Mouse (Mus musculus) myocyte (in vitro differentiated cells): ENCODE data around the gene Rnase2b. TPM values are rescaled to one million over a fixed set of nuclear protein-coding genes. Genes with fewer than 3 reads are reported as not detected.
A peak's percentile ranks its signal among the peaks of the same experiment; 100 is the strongest.

ENCODE experiments used
- H3K27me3 ChIP-seq: one replicate; pipeline ENCODE4 v1.6.1; 2011; ENCODE audit not compliant: control insufficient read depth, insufficient read depth, insufficient read length
- H3K36me3 ChIP-seq: one replicate; pipeline ENCODE4 v1.6.1; 2011; ENCODE audit not compliant: control insufficient read depth, insufficient read depth
- H3K4me2 ChIP-seq: one replicate; pipeline ENCODE4 v1.6.1; 2011; ENCODE audit warnings: low read depth, control low read depth
- H3K4me3 ChIP-seq: one replicate; pipeline ENCODE4 v1.5.1; 2011; ENCODE audit warnings: mild to moderate bottlenecking, control low read depth, moderate library complexity
- H3K79me2 ChIP-seq: one replicate; pipeline ENCODE4 v1.6.1; 2011; ENCODE audit not compliant: control insufficient read depth, insufficient read depth
- H3ac ChIP-seq: one replicate; pipeline ENCODE4 v1.6.1; 2011; ENCODE audit not compliant: control insufficient read depth, insufficient read length
- CEBPB ChIP-seq: IDR thresholded peaks from 2 replicates; pipeline ENCODE4 v1.6.1; 2011; ENCODE audit warnings: mild to moderate bottlenecking, moderate library complexity; ENCODE audit not compliant: poor library complexity, insufficient read depth, severe bottlenecking
- MAX ChIP-seq: IDR thresholded peaks from one replicate; pipeline ENCODE4 v1.6.1; 2011; ENCODE audit warnings: low read depth, mild to moderate bottlenecking, control low read depth
- MYOD1 ChIP-seq, 3 experiments: IDR thresholded peaks; one replicate each; pipeline ENCODE4 v1.6.1; 2011; ENCODE audit warnings: control low read depth in 2 of 3, low read depth in 2 of 3, mild to moderate bottlenecking in 2 of 3, moderate library complexity in 1 of 3; ENCODE audit not compliant: insufficient read length in 2 of 3, control insufficient read depth in 1 of 3
- MYOG ChIP-seq, 3 experiments: IDR thresholded peaks; one replicate each; pipeline ENCODE4 v1.6.1; 2011; ENCODE audit warnings: control low read depth in 2 of 3, low read depth in 2 of 3, mild to moderate bottlenecking in 2 of 3; ENCODE audit not compliant: insufficient read length in 2 of 3, control insufficient read depth in 1 of 3, insufficient read depth in 1 of 3
- POLR2A ChIP-seq: IDR thresholded peaks from one replicate; pipeline ENCODE4 v1.6.1; 2011; ENCODE audit warnings: low read depth, mild to moderate bottlenecking, control low read depth, moderate library complexity; ENCODE audit not compliant: insufficient read length
- POLR2AphosphoS2 ChIP-seq: IDR thresholded peaks from one replicate; pipeline ENCODE4 v1.6.1; 2011; ENCODE audit warnings: low read depth, control low read depth; ENCODE audit not compliant: insufficient read length
- REST ChIP-seq: IDR thresholded peaks from one replicate; pipeline ENCODE4 v1.6.1; 2011; ENCODE audit warnings: mild to moderate bottlenecking, control low read depth, moderate library complexity; ENCODE audit not compliant: insufficient read depth, insufficient read length
- SRF ChIP-seq: IDR thresholded peaks from one replicate; pipeline ENCODE4 v1.6.1; 2011; ENCODE audit warnings: low read depth; ENCODE audit not compliant: control insufficient read depth, insufficient read length
- TCF3 ChIP-seq: IDR thresholded peaks from one replicate; pipeline ENCODE4 v1.6.1; 2011; ENCODE audit warnings: low read depth, control low read depth; ENCODE audit not compliant: insufficient read length
- polyA plus RNA-seq: library from polyadenylated mRNA; unstranded; fragments of >200 nt; fragmentation: generic; extraction: Trizol; gene quantifications from one replicate; pipeline ENCODE4 v1.2.1, GENCODE M21; 2012; ENCODE audit warnings: missing spikeins

The Rnase2b gene
- polyA plus RNA-seq, 1 experiment = not detected

- peak within 1 kb of the TSS; percentile 57 for H3K4me2 ChIP-seq
- H3K36me3 ChIP-seq = no peaks in the 10 kb centered on the region
- H3K79me2 ChIP-seq = no peaks in the 10 kb centered on the region
- no peak within 1 kb of the TSS for H3ac ChIP-seq
- no peak within 1 kb of the TSS for H3K4me3 ChIP-seq
- TF ChIP-seq SRF = no peak
- TF ChIP-seq CEBPB = peak; percentile 77
- no peaks in the 10 kb centered on the region for H3K27me3 ChIP-seq
Measured at GRCm38 (mm10) chr14:51199098-51200023, 37.3 kb downstream of the Rnase2b start, which contains the start of gene Ang2. TSS of gene Ang2 (minus strand) at chr14:51199148.

GRCm38 (mm10) chr14:51200054-51200453, 38.0 kb downstream of the Rnase2b start:
- peak overlapping the region; percentile 57 for H3K4me2 ChIP-seq
- no peak for TF ChIP-seq POLR2A
- no peak for TF ChIP-seq MAX
- TF ChIP-seq TCF3 = no peak
- H3K79me2 ChIP-seq = no peaks in the 10 kb centered on the region
- H3ac ChIP-seq = no peak overlapping the region
- no peaks in the 10 kb centered on the region for H3K36me3 ChIP-seq
- no peak overlapping the region for H3K4me3 ChIP-seq
- H3K27me3 ChIP-seq = no peaks in the 10 kb centered on the region

- Histone ChIP-seq H3K4me3 (no peak overlapping the region), H3K79me2 (no peaks in the 10 kb centered on the region), H3K36me3 (no peaks in the 10 kb centered on the region), H3K27me3 (no peaks in the 10 kb centered on the region), H3K4me2 (peak overlapping the region; percentile 57), H3ac (no peak overlapping the region)
- TF ChIP-seq SRF (no peak), CEBPB (peak; percentile 84), TCF3 (no peak), REST (no peak), MAX (no peak), MYOG (IDR thresholded peaks at IDR 0.05; ENCODE audit: control insufficient read depth in 1 of 3, insufficient read depth in 1 of 3, insufficient read length in 2 of 3, low read depth in 2 of 3) (no peak)
Measured at GRCm38 (mm10) chr14:51200466-51200865, 38.4 kb downstream of the Rnase2b start.

GRCm38 (mm10) chr14:51203115-51203514, 41.1 kb downstream of the Rnase2b start, which contains the start of gene Ear14:
TSS of gene Ear14 (plus strand) at chr14:51203391.
- Histone ChIP-seq H3K79me2 (no peaks in the 10 kb centered on the region), H3K36me3 (no peaks in the 10 kb centered on the region), H3K27me3 (no peaks in the 10 kb centered on the region), H3K4me3 (no peak within 1 kb of the TSS), H3K4me2 (no peak within 1 kb of the TSS), H3ac (no peak within 1 kb of the TSS)
- no peak for TF ChIP-seq POLR2AphosphoS2
- no peak for TF ChIP-seq CEBPB
- no peak for TF ChIP-seq MYOD1 (IDR thresholded peaks at IDR 0.05; ENCODE audit: control insufficient read depth in 1 of 3, insufficient read length in 2 of 3, low read depth in 2 of 3)
- TF ChIP-seq REST = no peak

Other genes with a start within 250 kb of the Rnase2b start
- gene Osgep, start 237.4 kb upstream of the Rnase2b start, polyA plus RNA-seq = 81.0 TPM
- gene Apex1, start 237.3 kb upstream of the Rnase2b start, polyA plus RNA-seq = 113 TPM
- 71.3 TPM for gene Pip4p1, start 231.4 kb upstream of the Rnase2b start, polyA plus RNA-seq
- gene Pnp, start 231.2 kb upstream of the Rnase2b start, polyA plus RNA-seq = 20.4 TPM
- 11.9 TPM for gene Gm49342, start 217.7 kb upstream of the Rnase2b start, polyA plus RNA-seq
- 0.08 TPM for gene Pnp2, start 206.3 kb upstream of the Rnase2b start, polyA plus RNA-seq
- 0.10 TPM for gene Rnase10, start 154.5 kb upstream of the Rnase2b start, polyA plus RNA-seq
- not detected for gene Rnase9, start 120.4 kb upstream of the Rnase2b start, polyA plus RNA-seq
- gene Rnase11, start 112.1 kb upstream of the Rnase2b start, polyA plus RNA-seq = not detected
- not detected for gene Rnase12, start 104.6 kb upstream of the Rnase2b start, polyA plus RNA-seq
- gene Olfr750, start 87.8 kb upstream of the Rnase2b start, polyA plus RNA-seq = not detected
- gene Rnase4, start 71.2 kb upstream of the Rnase2b start, polyA plus RNA-seq = 17.8 TPM
- 1.3 TPM for gene Ang, start 71.1 kb upstream of the Rnase2b start, polyA plus RNA-seq
- gene Eddm3b, start 47.8 kb upstream of the Rnase2b start, polyA plus RNA-seq = 0.05 TPM
- 0.12 TPM for gene Rnase6, start 38.4 kb upstream of the Rnase2b start, polyA plus RNA-seq
- gene Rnase1, start 15.5 kb upstream of the Rnase2b start, polyA plus RNA-seq = 0.17 TPM
- gene Ang2, start 36.9 kb downstream of the Rnase2b start, polyA plus RNA-seq = 1.4 TPM
- gene Ear14, start 41.1 kb downstream of the Rnase2b start, polyA plus RNA-seq = not detected
- gene Rnase2a, start 93.9 kb downstream of the Rnase2b start, polyA plus RNA-seq = 0.43 TPM
- not detected for gene Gm7247, start 199.5 kb downstream of the Rnase2b start, polyA plus RNA-seq
- gene Vmn2r88, start 248.6 kb downstream of the Rnase2b start, polyA plus RNA-seq = not detected